ENCODE assay signal across 8 mouse cellular contexts in the genomic region with DNA sequence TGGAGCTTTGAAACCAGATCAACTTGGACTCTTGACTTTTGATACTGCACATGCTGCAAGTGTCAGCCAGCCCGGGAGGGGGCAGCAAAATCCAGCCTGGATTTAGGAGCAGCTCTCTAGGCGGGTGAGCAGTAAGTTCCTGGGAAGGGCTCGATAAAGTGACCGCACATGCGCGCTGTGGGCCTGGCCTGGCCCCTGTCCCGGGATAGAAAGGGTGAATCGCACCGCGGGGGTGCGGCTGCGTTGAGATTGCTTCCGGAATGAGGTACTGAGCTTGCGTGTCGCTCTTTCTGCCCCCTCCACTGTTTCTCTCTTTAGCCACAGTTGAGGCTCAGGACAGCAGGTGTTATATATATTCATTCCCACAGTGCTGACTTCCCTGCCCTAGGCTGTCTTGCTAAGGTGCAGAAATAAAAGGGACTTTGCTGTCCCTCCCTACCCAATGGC. TPM values are rescaled to one million over a fixed set of nuclear protein-coding genes. Genes with fewer than 3 reads are reported as not detected.
DNase-seq lines count a peak whose midpoint lies in the region; ATAC-seq lines count a peak whose summit lies in the region.

No protein-coding gene starts in this region.

- H3K27ac ChIP-seq in hindbrain, embryonic 14.5 days = no peak overlapping the region

- 0% methylated on average over 15 of the region's 15 CpGs for WGBS in hindbrain, embryonic 14.5 days

- H3K9me3 ChIP-seq in hindbrain, embryonic 14.5 days (ENCODE audit: control insufficient read depth, low read length) = no peaks in the 10 kb centered on the region

- H3K36me3 ChIP-seq in hindbrain, embryonic 14.5 days (replicated peaks; ENCODE audit: control insufficient read depth, insufficient read depth) = no peaks in the 10 kb centered on the region

- peak overlapping the region; percentile 35 for H3K4me3 ChIP-seq in hindbrain, embryonic 14.5 days (replicated peaks; ENCODE audit: low read length)

- ATAC-seq in hindbrain, embryonic 14.5 days (ENCODE audit: low FRiP score) = peak; percentile 98

- H3K27me3 ChIP-seq in hindbrain, embryonic 14.5 days (ENCODE audit: control insufficient read depth, insufficient read depth, low read length) = no peaks in the 10 kb centered on the region

- peak; percentile 92 for DNase-seq in Muller cell, postnatal 12 days (ENCODE audit: inconsistent ontology term)
- DNase-seq in cerebellum, adult 9-11 months = peak; percentile 73
- DNase-seq in frontal cortex, postnatal 25 days (ENCODE audit: low spot score in 2 of 2) = peak; percentile 75 to 78
- DNase-seq in hindbrain, embryonic 14.5 days (ENCODE audit: low spot score) = peak; percentile 85
- DNase-seq in layer of hippocampus, postnatal 36 days = peak; percentile 84 to 85
- DNase-seq in lung, postnatal 36 days = peak; percentile 91
- peak; percentile 61 for DNase-seq in retina, postnatal 7 days (ENCODE audit: low read depth, low spot score)
- DNase-seq in urinary bladder, adult 2 months (ENCODE audit: low spot score) = peak; percentile 73

- H3K9ac ChIP-seq in hindbrain, embryonic 14.5 days = peak overlapping the region; percentile 50

- peaks cover 4% of the 10 kb centered on the region; the same call in 1 of the 2 replicates for H3K4me1 ChIP-seq in hindbrain, embryonic 14.5 days (replicated peaks; ENCODE audit: control insufficient read depth, insufficient read depth, low read length)

- H3K4me2 ChIP-seq in hindbrain, embryonic 14.5 days (replicated peaks) = peak overlapping the region; percentile 70

RNA-seq across cellular contexts. Expression of a gene that starts 52.1 kb away (rescaled TPM):
- polyA plus RNA-seq in hindbrain, embryonic 14.5 days (2014; fragmentation: Nextera tagmentation; extraction: Ambion mirVana) = 19.5 and 20.0 TPM in 2 replicates
- 10 to 100 TPM; 24.7 to 30.7 TPM for total RNA-seq in layer of hippocampus, postnatal 36 days (2021)
- 19.3 and 23.9 TPM in 2 replicates for polyA plus RNA-seq in urinary bladder, adult 2 months (2012; rRNA removed)
